Mouse (Mus musculus) forebrain, embryonic 15.5 days (tissue): ENCODE data around the gene Ubr3. TPM values are rescaled to one million over a fixed set of nuclear protein-coding genes. Genes with fewer than 3 reads are reported as not detected.

ENCODE experiments used
- ATAC-seq: fragments of 200-750 bp; cut with Nextera tagmentation; replicated peaks from 2 replicates; pipeline ENCODE4 v1.8.0; 2017; ENCODE audit warnings: mild to moderate bottlenecking, moderate TSS enrichment, moderate library complexity
- H3K27ac ChIP-seq: fragments of 300-500 bp; sonication (generic); replicated peaks from 2 replicates; pipeline ENCODE4 v1.5.1; 2015; ENCODE audit warnings: mild to moderate bottlenecking, inconsistent platforms
- H3K27me3 ChIP-seq: fragments of 300-500 bp; sonication (generic); 2 replicates; pipeline ENCODE4 v1.6.1; 2015; ENCODE audit warnings: inconsistent platforms
- H3K36me3 ChIP-seq: fragments of 300-500 bp; sonication (generic); 2 replicates; pipeline ENCODE4 v1.6.1; 2015; ENCODE audit warnings: mild to moderate bottlenecking, inconsistent platforms
- H3K4me1 ChIP-seq: fragments of 300-500 bp; sonication (generic); 2 replicates; pipeline ENCODE4 v1.6.1; 2015; ENCODE audit warnings: inconsistent platforms
- H3K4me2 ChIP-seq: fragments of 300-500 bp; sonication (generic); replicated peaks from 2 replicates; pipeline ENCODE4 v1.6.1; 2015; ENCODE audit warnings: mild to moderate bottlenecking, inconsistent platforms
- H3K4me3 ChIP-seq: fragments of 300-500 bp; sonication (generic); 2 replicates; pipeline ENCODE4 v1.5.1; 2015; ENCODE audit warnings: mild to moderate bottlenecking, inconsistent platforms
- H3K9ac ChIP-seq: fragments of 300-500 bp; sonication (generic); replicated peaks from 2 replicates; pipeline ENCODE4 v1.6.1; 2015; ENCODE audit warnings: mild to moderate bottlenecking, inconsistent platforms
- H3K9me3 ChIP-seq: fragments of 300-500 bp; sonication (generic); 2 replicates; pipeline ENCODE4 v1.6.1; 2016; ENCODE audit warnings: inconsistent platforms
- WGBS: fragments of 180-500 bp; shearing (Covaris S2); methylation state at CpG from one replicate; pipeline ENCODE4 v1.1.7; 2015; ENCODE audit warnings: mixed read lengths; 5-methylcytosine and 5-hydroxymethylcytosine counted together
- polyA plus RNA-seq: library from polyadenylated mRNA; unstranded; fragments of >200 nt; fragmentation: Nextera tagmentation; extraction: Ambion mirVana; gene quantifications from 2 replicates; pipeline ENCODE4 v1.2.1, GENCODE M21; 2015

The Ubr3 gene
- polyA plus RNA-seq, 1 experiment from 2014 or later = 15.2 TPM

DNA sequence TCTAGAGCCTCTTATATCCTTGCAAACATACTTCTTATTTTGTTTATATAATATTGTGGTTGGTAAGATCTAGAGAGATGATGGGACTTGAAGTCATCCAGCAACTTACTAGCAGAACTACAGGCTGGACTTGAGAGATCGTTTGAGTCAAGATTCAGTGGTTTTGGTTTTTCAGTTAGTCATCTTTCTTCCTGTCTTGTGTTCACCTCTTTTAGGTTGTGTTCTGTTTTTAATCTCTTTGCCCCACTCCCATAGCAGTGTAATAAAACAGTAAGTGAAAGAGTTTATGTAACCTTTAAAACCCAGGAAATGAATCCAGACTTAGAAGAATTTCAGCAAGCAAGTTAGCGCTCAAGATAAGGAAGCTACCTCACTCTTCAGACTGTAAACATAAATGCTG is 97.7 kb downstream of the Ubr3 start:
- H3K4me3 ChIP-seq = no peak overlapping the region
- no peaks in the 10 kb centered on the region for H3K9me3 ChIP-seq
- H3K27me3 ChIP-seq = no peaks in the 10 kb centered on the region
- 91% methylated on average over 2 of the region's 2 CpGs for WGBS
- H3K9ac ChIP-seq = no peak overlapping the region
- no peak overlapping the region for H3K4me2 ChIP-seq
- no peak overlapping the region for H3K27ac ChIP-seq
- no peaks in the 10 kb centered on the region for H3K4me1 ChIP-seq
- ATAC-seq = no peak
- peaks cover 25% of the 10 kb centered on the region for H3K36me3 ChIP-seq

DNA sequence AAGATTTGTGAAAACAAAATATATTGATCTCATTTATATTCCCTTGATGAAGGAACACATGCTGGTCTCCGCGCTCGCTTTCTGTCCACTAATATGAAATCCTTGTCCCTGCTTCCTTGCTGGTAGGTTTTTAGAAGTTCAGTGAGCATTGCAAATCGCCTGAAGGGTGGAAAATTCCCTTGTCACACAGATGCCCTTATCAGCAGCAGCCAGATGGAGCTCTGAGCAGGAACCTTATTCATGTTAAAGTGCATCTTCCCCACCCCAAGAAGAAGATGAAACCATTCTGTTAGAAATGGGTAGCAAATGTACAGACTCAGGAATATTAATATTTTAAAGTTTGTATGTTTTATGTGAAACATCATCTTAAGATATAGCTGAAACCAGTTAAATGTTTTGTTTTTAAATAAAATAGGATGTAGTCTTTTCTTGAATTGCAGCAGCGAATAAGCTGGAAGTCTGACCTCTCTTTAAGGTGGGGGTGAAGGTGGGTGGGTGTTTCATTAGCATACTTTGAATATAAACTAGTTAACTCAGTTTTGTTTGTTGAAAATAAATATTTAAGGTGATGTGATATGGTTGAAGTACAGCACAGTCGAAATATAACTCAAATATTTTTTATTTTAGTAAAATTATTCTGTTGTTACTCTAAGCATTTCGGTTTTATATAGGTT is 102.2 kb downstream of the Ubr3 start:
- Histone ChIP-seq H3K4me3 (no peak overlapping the region), H3K9ac (no peak overlapping the region), H3K4me1 (no peaks in the 10 kb centered on the region), H3K9me3 (no peaks in the 10 kb centered on the region), H3K27ac (no peak overlapping the region), H3K36me3 (peaks cover 12% of the 10 kb centered on the region), H3K4me2 (no peak overlapping the region), H3K27me3 (no peaks in the 10 kb centered on the region)
- 91% methylated on average over 7 of the region's 7 CpGs for WGBS
- no peak for ATAC-seq

DNA sequence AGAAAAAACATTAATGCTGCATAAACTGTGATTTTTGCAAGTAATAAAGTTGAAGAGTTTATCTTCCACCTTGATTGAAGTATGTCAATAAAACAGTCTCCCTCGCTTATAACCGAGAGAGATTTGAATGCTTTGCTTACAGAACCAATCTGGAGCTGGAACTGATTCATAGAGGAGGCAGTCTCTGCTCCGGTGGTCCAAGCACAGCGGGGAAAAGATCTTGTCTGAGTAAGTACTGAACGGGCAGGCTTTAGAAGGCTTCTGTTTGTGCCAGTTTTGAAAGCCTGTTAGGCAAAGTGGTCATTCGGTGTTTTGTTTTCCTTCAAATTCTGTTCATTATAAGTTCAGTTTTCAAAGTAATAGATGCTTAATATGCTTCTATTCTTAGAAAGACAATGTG is 103.3 kb downstream of the Ubr3 start:
- Histone ChIP-seq H3K36me3 (peaks cover 15% of the 10 kb centered on the region), H3K4me3 (no peak overlapping the region), H3K4me1 (no peaks in the 10 kb centered on the region), H3K9ac (no peak overlapping the region), H3K4me2 (no peak overlapping the region), H3K27ac (no peak overlapping the region), H3K9me3 (no peaks in the 10 kb centered on the region), H3K27me3 (no peaks in the 10 kb centered on the region)
- 83% methylated on average over 6 of the region's 6 CpGs for WGBS
- no peak for ATAC-seq

DNA sequence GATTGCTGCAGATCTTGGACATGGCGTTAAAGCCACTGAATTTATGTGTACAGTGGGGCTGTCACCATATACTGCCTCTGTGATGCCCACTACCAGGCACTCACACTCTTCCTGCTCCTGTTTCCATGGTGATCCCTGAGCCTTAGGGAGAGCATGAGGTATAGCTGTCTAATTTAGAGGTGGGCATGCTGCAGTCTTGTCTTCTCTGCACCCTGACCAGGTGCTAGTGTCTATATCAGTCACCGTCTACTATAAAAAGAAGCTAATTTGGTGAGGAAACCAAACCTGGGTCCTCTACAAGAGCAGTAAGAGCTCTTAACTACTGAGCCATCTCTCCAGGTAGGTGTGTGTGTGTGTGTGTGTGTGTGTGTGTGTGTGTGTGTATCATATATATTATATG is 109.4 kb downstream of the Ubr3 start:
- Histone ChIP-seq H3K27ac (no peak overlapping the region), H3K4me1 (no peaks in the 10 kb centered on the region), H3K9me3 (no peaks in the 10 kb centered on the region), H3K27me3 (no peaks in the 10 kb centered on the region), H3K36me3 (peaks cover 18% of the 10 kb centered on the region), H3K9ac (no peak overlapping the region), H3K4me2 (no peak overlapping the region), H3K4me3 (no peak overlapping the region)
- WGBS = 85% methylated on average over 2 of the region's 2 CpGs
- no peak for ATAC-seq

DNA sequence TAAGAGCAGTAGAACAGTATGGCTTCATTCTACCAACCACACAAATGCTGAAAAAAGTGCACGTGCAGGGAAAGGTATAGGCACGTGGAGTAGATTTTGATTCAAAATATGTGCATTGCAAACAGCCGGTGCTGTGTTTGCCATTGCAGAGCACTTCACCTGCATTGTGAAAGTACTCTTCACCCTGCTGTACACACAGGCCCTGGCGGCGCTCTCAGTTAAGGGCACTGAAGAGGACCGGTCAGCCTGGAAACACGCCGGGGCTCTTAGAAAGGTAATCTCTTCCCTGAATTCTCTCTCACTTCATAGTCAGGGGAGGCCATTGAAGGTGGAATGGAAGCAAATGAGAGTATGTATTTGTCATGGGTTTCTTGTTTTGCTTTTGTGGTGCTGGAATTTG is 115.9 kb downstream of the Ubr3 start:
- Histone ChIP-seq H3K9me3 (no peaks in the 10 kb centered on the region), H3K9ac (no peak overlapping the region), H3K4me2 (no peak overlapping the region), H3K4me1 (no peaks in the 10 kb centered on the region), H3K4me3 (no peak overlapping the region), H3K27ac (no peak overlapping the region), H3K36me3 (peaks cover 29% of the 10 kb centered on the region), H3K27me3 (no peaks in the 10 kb centered on the region)
- ATAC-seq = no peak
- 94% methylated on average over 8 of the region's 8 CpGs for WGBS

DNA sequence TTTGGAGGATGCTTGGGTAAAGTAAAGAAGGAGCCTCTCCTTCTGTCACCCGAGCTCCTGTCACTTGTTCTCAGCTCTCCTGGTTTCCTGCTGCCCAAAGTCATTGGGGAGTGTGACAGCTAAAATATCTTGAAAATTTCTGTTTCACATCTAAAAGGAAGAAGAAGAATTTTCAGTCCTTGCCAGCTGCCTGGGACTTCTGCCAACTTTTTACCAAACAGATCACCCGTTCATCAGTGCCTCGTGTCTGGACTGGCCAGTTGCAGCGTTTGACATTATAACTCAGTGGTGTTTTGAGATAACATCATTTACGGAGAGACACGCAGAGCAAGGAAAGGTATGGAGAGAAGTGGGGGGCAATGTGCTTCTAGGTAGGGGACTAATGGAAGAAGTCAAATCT is 121.2 kb downstream of the Ubr3 start:
- Histone ChIP-seq H3K4me3 (no peak overlapping the region), H3K27me3 (no peaks in the 10 kb centered on the region), H3K27ac (no peak overlapping the region), H3K4me2 (no peak overlapping the region), H3K36me3 (peaks cover 44% of the 10 kb centered on the region), H3K9ac (no peak overlapping the region), H3K4me1 (no peaks in the 10 kb centered on the region), H3K9me3 (no peaks in the 10 kb centered on the region)
- WGBS = 68% methylated on average over 6 of the region's 6 CpGs
- no peak for ATAC-seq

DNA sequence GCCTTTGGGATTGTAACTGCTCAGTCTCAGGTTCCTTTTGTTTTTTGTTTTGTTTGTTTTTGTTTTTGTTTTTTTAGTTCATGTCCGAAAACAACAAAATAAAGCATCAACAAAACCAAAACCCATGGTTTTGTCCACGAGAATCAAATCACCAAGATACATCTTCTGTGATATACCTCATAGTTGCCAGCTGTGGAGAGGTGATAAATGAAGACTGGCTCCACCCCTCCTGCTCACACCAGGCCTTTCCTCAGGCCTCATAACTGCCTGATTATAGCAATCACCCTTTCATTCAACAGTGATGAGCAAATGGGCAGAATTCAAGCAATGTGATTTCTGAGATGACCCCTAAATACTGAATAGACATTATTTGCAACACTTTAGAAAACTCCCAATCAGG is 127.4 kb downstream of the Ubr3 start:
- no peak for ATAC-seq
- peaks cover 30% of the 10 kb centered on the region for H3K36me3 ChIP-seq
- H3K27me3 ChIP-seq = no peaks in the 10 kb centered on the region
- no peak overlapping the region for H3K27ac ChIP-seq
- H3K9ac ChIP-seq = no peak overlapping the region
- H3K4me2 ChIP-seq = no peak overlapping the region
- H3K4me1 ChIP-seq = no peaks in the 10 kb centered on the region
- H3K4me3 ChIP-seq = no peak overlapping the region
- H3K9me3 ChIP-seq = peaks cover 7% of the 10 kb centered on the region; the same call in 1 of the 2 replicates
- WGBS = 93% methylated on average over 2 of the region's 2 CpGs

DNA sequence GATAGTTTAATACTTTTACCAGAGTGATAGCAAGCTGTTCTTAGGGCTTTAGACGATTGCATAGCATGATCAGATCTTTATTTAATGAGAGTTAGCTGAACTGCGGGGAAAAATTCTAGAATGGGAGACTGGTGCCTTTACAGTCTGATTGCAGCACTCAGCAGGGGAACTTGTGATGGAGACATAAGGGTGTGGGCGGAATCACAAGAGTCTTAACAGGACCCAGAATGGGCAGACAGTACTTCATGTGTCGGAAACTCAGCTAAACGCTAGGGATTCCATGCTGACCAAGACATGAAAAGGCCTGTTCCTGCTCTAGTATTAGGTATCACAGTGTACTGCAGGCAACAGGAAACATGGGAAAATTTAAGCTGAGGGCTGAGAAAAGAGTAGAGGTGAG is 128.7 kb downstream of the Ubr3 start:
- Histone ChIP-seq H3K4me1 (no peaks in the 10 kb centered on the region), H3K27ac (no peak overlapping the region), H3K36me3 (peaks cover 25% of the 10 kb centered on the region), H3K4me2 (no peak overlapping the region), H3K4me3 (no peak overlapping the region), H3K9ac (no peak overlapping the region), H3K27me3 (no peaks in the 10 kb centered on the region), H3K9me3 (peaks cover 7% of the 10 kb centered on the region; the same call in 1 of the 2 replicates)
- no peak for ATAC-seq
- 89% methylated on average over 5 of the region's 5 CpGs for WGBS

DNA sequence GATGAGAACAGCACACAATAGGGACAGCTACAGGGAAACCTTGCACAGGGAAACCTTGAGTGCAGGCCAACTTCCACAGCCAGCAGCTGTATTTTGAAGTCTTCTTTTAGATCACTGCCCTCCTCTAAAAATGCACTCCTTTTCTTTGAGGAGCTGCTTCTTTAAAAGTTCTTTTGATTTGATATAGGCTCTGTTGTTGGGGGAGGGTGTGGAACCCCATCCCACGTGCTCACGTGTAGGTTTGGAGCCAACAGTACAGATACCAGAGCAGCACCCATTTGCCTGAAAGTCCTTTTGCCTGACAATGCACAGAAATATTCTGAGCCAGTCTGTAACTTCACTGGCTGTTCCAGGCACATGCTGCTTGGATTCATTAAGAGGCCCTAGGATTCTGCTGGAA is 134.4 kb downstream of the Ubr3 start:
- no peak overlapping the region for H3K4me3 ChIP-seq

DNA sequence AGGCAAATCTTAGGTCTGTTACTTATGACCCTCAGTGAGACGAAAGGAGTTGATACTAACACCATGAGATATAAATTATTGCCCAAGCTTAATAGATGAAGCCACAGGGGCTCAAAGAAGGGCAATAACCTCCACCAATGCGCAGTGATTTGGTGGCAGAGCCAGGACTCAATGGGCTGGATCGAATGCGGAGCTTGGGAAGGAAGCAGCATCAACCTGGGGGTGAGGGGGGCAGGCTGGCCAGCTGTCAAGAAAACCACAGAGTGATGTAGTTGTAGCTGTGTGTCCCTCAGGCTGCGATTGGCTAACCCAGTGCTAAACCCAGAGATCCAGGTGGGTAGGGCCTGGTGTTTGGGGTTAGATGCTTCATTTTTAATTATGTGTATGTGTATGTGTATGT is 137.8 kb downstream of the Ubr3 start:
- Histone ChIP-seq H3K4me2 (no peak overlapping the region), H3K4me3 (no peak overlapping the region), H3K9me3 (no peaks in the 10 kb centered on the region), H3K9ac (no peak overlapping the region), H3K27ac (no peak overlapping the region), H3K36me3 (no peaks in the 10 kb centered on the region), H3K27me3 (no peaks in the 10 kb centered on the region), H3K4me1 (no peaks in the 10 kb centered on the region)
- no peak for ATAC-seq
- 32% methylated on average over 5 of the region's 5 CpGs for WGBS

More for the DNA sequence above, 134.4 kb downstream of the Ubr3 start:
- H3K9me3 ChIP-seq = peaks cover 7% of the 10 kb centered on the region; the same call in 1 of the 2 replicates
- no peaks in the 10 kb centered on the region for H3K4me1 ChIP-seq
- no peak overlapping the region for H3K9ac ChIP-seq
- no peak overlapping the region for H3K4me2 ChIP-seq
- peaks cover 9% of the 10 kb centered on the region; the same call in 1 of the 2 replicates for H3K36me3 ChIP-seq
- ATAC-seq = no peak
- WGBS = 75% methylated on average over 2 of the region's 2 CpGs
- no peak overlapping the region for H3K27ac ChIP-seq
- H3K27me3 ChIP-seq = no peaks in the 10 kb centered on the region

DNA sequence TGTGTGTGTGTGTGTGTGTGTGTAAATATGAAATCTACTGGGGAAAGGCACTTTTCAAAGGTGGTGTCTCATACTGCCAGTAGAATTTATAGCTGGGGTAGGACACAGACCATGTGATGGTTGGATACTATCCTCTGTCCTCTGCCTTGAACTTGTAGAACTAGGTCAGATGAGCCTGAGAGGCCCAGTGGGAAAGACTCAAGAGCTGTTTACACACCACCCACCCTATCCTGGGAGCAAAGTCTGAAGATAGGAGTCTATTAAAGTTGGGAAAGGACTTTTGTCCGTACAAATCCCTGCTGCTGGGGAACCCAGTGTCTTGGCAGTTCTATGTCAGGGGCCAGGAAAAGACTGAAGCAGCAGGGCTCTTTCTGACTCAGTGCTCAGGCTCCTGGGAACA is 138.3 kb downstream of the Ubr3 start:
- Histone ChIP-seq H3K27me3 (no peaks in the 10 kb centered on the region), H3K4me2 (no peak overlapping the region), H3K4me1 (no peaks in the 10 kb centered on the region), H3K9ac (no peak overlapping the region), H3K9me3 (no peaks in the 10 kb centered on the region), H3K27ac (no peak overlapping the region), H3K36me3 (no peaks in the 10 kb centered on the region), H3K4me3 (no peak overlapping the region)
- ATAC-seq = no peak
- WGBS = 41% methylated on average over 1 of the region's 1 CpGs

DNA sequence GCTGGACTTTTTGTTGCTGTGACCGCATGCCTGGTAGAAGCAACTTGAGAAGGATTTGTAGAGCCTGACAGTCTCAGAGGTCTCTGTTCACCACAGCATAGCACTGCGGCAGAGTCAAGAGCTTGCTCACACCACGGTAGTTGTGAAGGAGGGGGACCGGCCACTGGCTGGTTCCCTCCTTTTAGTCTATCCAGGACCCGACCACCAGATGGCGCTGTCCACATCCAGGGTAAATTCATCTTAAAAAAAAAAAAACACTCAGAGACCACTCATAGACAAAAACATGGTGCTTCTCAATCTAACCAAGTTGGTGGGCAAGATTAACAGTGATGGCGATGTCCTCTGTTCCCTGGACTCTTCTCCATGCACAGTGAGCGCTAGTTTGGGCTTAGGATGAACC is 140.2 kb downstream of the Ubr3 start:
- Histone ChIP-seq H3K4me1 (no peaks in the 10 kb centered on the region), H3K9me3 (no peaks in the 10 kb centered on the region), H3K4me3 (no peak overlapping the region), H3K27ac (no peak overlapping the region), H3K36me3 (no peaks in the 10 kb centered on the region), H3K4me2 (no peak overlapping the region), H3K27me3 (no peaks in the 10 kb centered on the region), H3K9ac (no peak overlapping the region)
- ATAC-seq = no peak
- WGBS = 84% methylated on average over 8 of the region's 8 CpGs

DNA sequence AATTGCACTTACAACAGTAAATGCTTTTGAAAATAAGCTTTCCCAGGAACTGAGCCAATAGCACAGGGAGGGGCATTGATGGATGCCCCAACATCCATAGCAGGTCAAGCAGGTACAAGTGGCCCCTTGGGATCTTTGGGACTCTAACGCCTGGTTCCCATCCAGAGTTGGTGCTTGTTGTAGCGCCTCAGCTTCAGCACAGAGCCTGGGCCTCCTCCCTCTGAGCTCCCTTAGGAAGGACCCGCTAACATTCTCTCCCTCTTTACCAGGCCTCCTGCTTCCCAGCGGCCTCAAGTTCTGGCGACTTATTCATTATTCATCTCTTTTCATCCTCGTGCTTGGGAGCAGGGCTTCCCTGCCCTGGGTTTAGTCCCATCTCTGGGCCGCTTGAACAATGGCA is 141.7 kb downstream of the Ubr3 start, which contains the start of gene Myo3b:
TSS of gene Myo3b (plus strand) at position 375 of the 400 bp plus-strand sequence.
- H3K4me1 ChIP-seq = no peaks in the 10 kb centered on the region
- no peak within 1 kb of the TSS for H3K4me2 ChIP-seq
- H3K4me3 ChIP-seq = no peak within 1 kb of the TSS
- no peak for ATAC-seq
- WGBS = 28% methylated on average over 7 of the region's 7 CpGs
- no peaks in the 10 kb centered on the region for H3K27me3 ChIP-seq
- no peak within 1 kb of the TSS for H3K9ac ChIP-seq
- H3K36me3 ChIP-seq = no peaks in the 10 kb centered on the region
- no peaks in the 10 kb centered on the region for H3K9me3 ChIP-seq
- no peak within 1 kb of the TSS for H3K27ac ChIP-seq
